Comparison of ENCODE assay signal across 8 mouse cellular contexts in genomic region chr13:51202844-51203173, GRCm38 (mm10). TPM values are rescaled to one million over a fixed set of nuclear protein-coding genes. Genes with fewer than 3 reads are reported as not detected.
DNase-seq lines count a peak whose midpoint lies in the region; ATAC-seq and TF ChIP-seq lines count a peak whose summit lies in the region.
"Not testable (repeated sequence)": the region's sequence is repeated elsewhere in the genome, so short reads cannot be mapped to it uniquely, and the experiment has no call there.

No protein-coding gene starts in this region.

- TF ChIP-seq POLR2A in heart, adult 2 months (IDR thresholded peaks at IDR 0.05; ENCODE audit: insufficient read depth, low read depth, low read length) = not testable (repeated sequence)

- not testable (repeated sequence) for H3K9me3 ChIP-seq in embryonic facial prominence, embryonic 13.5 days

- not testable (repeated sequence) for H3K79me2 ChIP-seq in heart, adult 2 months (replicated peaks; ENCODE audit: control insufficient read depth, insufficient read depth, low read length)

- H3K36me3 ChIP-seq in embryonic facial prominence, embryonic 13.5 days; heart, adult 2 months (ENCODE audit: control insufficient read depth, insufficient read depth, low read length): not testable (repeated sequence)

- not testable (repeated sequence) for H3K27ac ChIP-seq in embryonic facial prominence, embryonic 13.5 days; heart, adult 2 months

- 0 out of 2 replicates have a peak, but pooled peaks have one; percentile 22 for TF ChIP-seq CTCF in heart, adult 2 months (IDR thresholded peaks at IDR 0.05)

- H3K4me1 ChIP-seq in embryonic facial prominence, embryonic 13.5 days = peaks cover 15% of the 10 kb centered on the region
- H3K4me1 ChIP-seq in heart, adult 2 months (ENCODE audit: control insufficient read depth, insufficient read depth, low read length) = not testable (repeated sequence)

- TF ChIP-seq EP300 in heart, adult 2 months (IDR thresholded peaks at IDR 0.05; ENCODE audit: insufficient read depth, low read depth, low read length) = not testable (repeated sequence)

- 5% methylated on average over 28 of the region's 28 CpGs for WGBS in embryonic facial prominence, embryonic 13.5 days
- 7% methylated on average over 24 of the region's 28 CpGs for WGBS in heart, adult 2 months

- intact Hi-C loops in heart, adult 2 months (cut with DNase I); left cerebral cortex, postnatal 36 days (cut with DNase I): not testable (repeated sequence)

- peak; percentile 35 for DNase-seq in adrenal gland, postnatal 25 days
- peak; percentile 69 to 77 for DNase-seq in heart, adult 2 months
- peak; percentile 47 for DNase-seq in kidney, adult 11 months
- peak; percentile 65 for DNase-seq in left cerebral cortex, postnatal 36 days (ENCODE audit: low spot score in 2 of 2)
- peak; percentile 71 for DNase-seq in mesoderm, embryonic 11.5 days (ENCODE audit: low read depth, low spot score)
- peak; percentile 63 for DNase-seq in right cerebral cortex, postnatal 25 days
- DNase-seq in urinary bladder, postnatal 25 days (ENCODE audit: low spot score) = peak; percentile 23

- H3K9ac ChIP-seq in embryonic facial prominence, embryonic 13.5 days = peak overlapping the region; percentile 40; the same call in 1 of the 2 replicates
- H3K9ac ChIP-seq in heart, adult 2 months (ENCODE audit: low read depth, low read length) = 0 out of 2 replicates have a peak overlapping the region, but pooled peaks have one; percentile 30

- ATAC-seq in embryonic facial prominence, embryonic 13.5 days (ENCODE audit: insufficient number of reproducible peaks, insufficient read depth, low FRiP score, low TSS enrichment, low read depth) = not testable (repeated sequence)

- H3K27me3 ChIP-seq in embryonic facial prominence, embryonic 13.5 days; heart, adult 2 months (ENCODE audit: control insufficient read depth, insufficient read depth, low read length): not testable (repeated sequence)

- H3K4me2 ChIP-seq in embryonic facial prominence, embryonic 13.5 days = peak overlapping the region; percentile 56

- H3K4me3 ChIP-seq in embryonic facial prominence, embryonic 13.5 days = peak overlapping the region; percentile 33
- H3K4me3 ChIP-seq in heart, adult 2 months = peak overlapping the region; percentile 43

RNA-seq across cellular contexts. Expression of gene Nxnl2, which starts 32.0 kb away (rescaled TPM):
- 0.30 TPM in 1 of 2 replicates, not detected in the other for total RNA-seq in adrenal gland, postnatal 25 days (2021)
- 5.8 and 6.0 TPM in 2 replicates for polyA plus RNA-seq in embryonic facial prominence, embryonic 13.5 days (2015; fragmentation: Nextera tagmentation; extraction: Ambion mirVana)
- total RNA-seq in heart, adult 2 months (2021) = under 1 TPM; 0.29 to 0.55 TPM
- polyA plus RNA-seq in heart, adult 2 months (2012; rRNA removed) = 0.29 and 0.55 TPM in 2 replicates
- total RNA-seq in left cerebral cortex, postnatal 36 days (2021) = under 1 TPM; 0.37 to 0.93 TPM

Comparison
In these comparisons a context has a peak if more than half of its experiments do, and no peak if none do; other contexts are left out.
1. DNase-seq: peak in every context shown above with its lines; median percentile 73 in heart, adult 2 months; 71 in mesoderm, embryonic 11.5 days; 65 in left cerebral cortex, postnatal 36 days; 63 in right cerebral cortex, postnatal 25 days; 47 in kidney, adult 11 months; 35 in adrenal gland, postnatal 25 days; 23 in urinary bladder, postnatal 25 days.